Mouse (Mus musculus) heart, postnatal 0 days (tissue): ENCODE data around the gene Mmachc. TPM values are rescaled to one million over a fixed set of nuclear protein-coding genes. Genes with fewer than 3 reads are reported as not detected.

Experiments used
- ATAC-seq: fragments of 200-750 bp; cut with Nextera tagmentation; 2 replicates; pipeline ENCODE4 v1.8.0; 2017; ENCODE audit warnings: low read depth, moderate number of reproducible peaks, moderate library complexity; ENCODE audit not compliant: insufficient read depth
- DNase-seq: peaks from one replicate; pipeline ENCODE4 v3.0.0-alpha.2; 2016; ENCODE audit warnings: low spot score
- H3K27ac ChIP-seq: fragments of 300-500 bp; sonication (generic); 2 replicates; pipeline ENCODE4 v1.5.1; 2014; ENCODE audit warnings: low read depth, mild to moderate bottlenecking
- H3K27me3 ChIP-seq: fragments of 300-500 bp; sonication (generic); 2 replicates; pipeline ENCODE4 v1.6.1; 2014; ENCODE audit warnings: low read length, mixed read lengths; ENCODE audit not compliant: control insufficient read depth, insufficient read depth
- H3K36me3 ChIP-seq: fragments of 300-500 bp; sonication (generic); replicated peaks from 2 replicates; pipeline ENCODE4 v1.6.1; 2014; ENCODE audit warnings: low read length, mixed read lengths; ENCODE audit not compliant: control insufficient read depth, insufficient read depth
- H3K4me1 ChIP-seq: fragments of 300-500 bp; sonication (generic); 2 replicates; pipeline ENCODE4 v1.6.1; 2014; ENCODE audit warnings: antibody characterized with exemption; ENCODE audit not compliant: control insufficient read depth, insufficient read depth
- H3K4me2 ChIP-seq: fragments of 300-500 bp; sonication (generic); 2 replicates; pipeline ENCODE4 v1.6.1; 2014; ENCODE audit warnings: low read depth, mild to moderate bottlenecking, low read length, moderate library complexity
- H3K4me3 ChIP-seq: fragments of 300-500 bp; sonication (generic); 2 replicates; pipeline ENCODE4 v1.5.1; 2014; ENCODE audit warnings: low read depth, low read length
- H3K9ac ChIP-seq: fragments of 300-500 bp; sonication (generic); replicated peaks from 2 replicates; pipeline ENCODE4 v1.6.1; 2014; ENCODE audit warnings: low read depth, low read length, mixed read lengths
- H3K9me3 ChIP-seq: fragments of 300-500 bp; sonication (generic); replicated peaks from 2 replicates; pipeline ENCODE4 v1.6.1; 2016; ENCODE audit warnings: low read length; ENCODE audit not compliant: control insufficient read depth
- CTCF ChIP-seq: IDR thresholded peaks from 2 replicates; pipeline ENCODE4 v1.5.1; 2016; ENCODE audit warnings: antibody characterized with exemption, control low read depth, low read depth
- EP300 ChIP-seq: IDR thresholded peaks from 2 replicates; pipeline ENCODE4 v1.6.1; 2016; ENCODE audit warnings: antibody characterized with exemption, low read depth
- WGBS: fragments of 180-500 bp; shearing (Covaris S2); extraction: QIAGEN DNeasy Blood & Tissue Kit; methylation state at CpG from one replicate; pipeline ENCODE4 v1.1.7; 2014; 5-methylcytosine and 5-hydroxymethylcytosine counted together
- polyA plus RNA-seq: library from polyadenylated mRNA; unstranded; fragments of >200 nt; fragmentation: Nextera tagmentation; extraction: Ambion mirVana; gene quantifications from 2 replicates; pipeline ENCODE4 v1.2.1, GENCODE M21; 2015
- total RNA-seq: library from RNA; depleted of rRNA; stranded (reverse); fragments of >200 nt; gene quantifications from 2 replicates; pipeline ENCODE4 v1.2.3, GENCODE M21; 2014; ENCODE audit warnings: low replicate concordance

The Mmachc gene
- total and polyA plus RNA-seq, 2 experiments from 2014 or later, result 36.5 to 41.1 TPM

- WGBS, result 27% methylated on average over 9 of the region's 9 CpGs
- no peaks in the 10 kb centered on the region for H3K9me3 ChIP-seq
- H3K9ac ChIP-seq, result no peak overlapping the region
- H3K36me3 ChIP-seq, result no peaks in the 10 kb centered on the region
- H3K27me3 ChIP-seq, result no peaks in the 10 kb centered on the region
- DNase-seq (no peak), ATAC-seq (no peak)
- H3K27ac ChIP-seq, result no peak overlapping the region
- H3K4me2 ChIP-seq, result no peak overlapping the region
- no peaks in the 10 kb centered on the region for H3K4me1 ChIP-seq
- no peak for TF ChIP-seq EP300
- TF ChIP-seq CTCF, result no peak
- H3K4me3 ChIP-seq, result no peak overlapping the region
Measured at GRCm38 (mm10) chr4:116731077-116731476, 22.9 kb upstream of the Mmachc start.

GRCm38 (mm10) chr4:116729532-116729931, 21.3 kb upstream of the Mmachc start:
- Histone ChIP-seq H3K27me3 (no peaks in the 10 kb centered on the region), H3K27ac (no peak overlapping the region), H3K4me2 (no peak overlapping the region), H3K9me3 (no peaks in the 10 kb centered on the region), H3K4me1 (no peaks in the 10 kb centered on the region), H3K36me3 (no peaks in the 10 kb centered on the region), H3K9ac (no peak overlapping the region), H3K4me3 (no peak overlapping the region)
- DNase-seq, result no peak
- TF ChIP-seq CTCF (no peak), EP300 (no peak)
- 92% methylated on average over 3 of the region's 3 CpGs for WGBS
- no peak for ATAC-seq

DNA sequence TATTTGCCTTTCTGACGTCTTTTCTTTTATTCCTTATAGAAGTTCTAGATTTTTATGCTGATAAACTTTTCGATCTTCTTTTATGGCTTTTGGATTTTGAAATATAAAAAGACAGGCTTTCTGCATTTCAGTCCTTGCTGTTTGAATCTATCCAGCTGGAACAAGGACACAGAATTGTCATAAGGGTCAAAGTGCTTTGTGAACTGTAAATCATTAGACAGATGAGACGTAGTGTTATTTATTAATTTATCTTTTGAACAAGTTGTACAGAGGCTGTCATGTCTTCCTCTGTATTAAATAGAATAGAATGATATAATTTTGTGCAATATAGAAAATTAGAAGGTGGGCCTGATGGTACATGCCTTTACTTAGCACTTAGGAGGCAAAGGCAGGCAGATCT, 19.2 kb upstream of the Mmachc start:
- 79% methylated on average over 3 of the region's 3 CpGs for WGBS
- DNase-seq (no peak), ATAC-seq (no peak)
- H3K4me3 ChIP-seq, result no peak overlapping the region
- no peaks in the 10 kb centered on the region for H3K36me3 ChIP-seq
- H3K4me2 ChIP-seq, result no peak overlapping the region
- TF ChIP-seq CTCF, result no peak
- TF ChIP-seq EP300, result no peak
- no peak overlapping the region for H3K27ac ChIP-seq
- H3K27me3 ChIP-seq, result no peaks in the 10 kb centered on the region
- no peaks in the 10 kb centered on the region for H3K4me1 ChIP-seq
- no peaks in the 10 kb centered on the region for H3K9me3 ChIP-seq
- H3K9ac ChIP-seq, result no peak overlapping the region

DNA sequence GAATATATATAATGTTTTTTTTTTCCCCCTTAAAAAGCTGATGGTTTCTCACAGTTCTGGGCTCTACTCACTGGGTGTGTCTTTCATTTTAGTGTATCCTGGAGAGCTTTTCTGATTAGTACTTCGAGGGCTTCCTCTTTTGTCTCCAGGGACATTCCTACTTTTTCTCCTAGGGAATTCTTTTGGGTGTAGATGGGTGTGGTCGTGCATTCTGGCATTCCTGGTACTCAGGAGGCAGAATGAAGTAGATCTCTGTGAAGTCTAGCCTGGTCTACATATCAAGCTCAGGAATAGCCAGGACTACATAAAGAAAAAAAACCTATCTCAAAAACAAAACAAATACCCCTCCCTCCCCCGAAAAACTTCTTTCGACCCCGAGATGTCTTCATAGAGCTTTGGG, 17.2 kb upstream of the Mmachc start:
- Histone ChIP-seq H3K4me2 (no peak overlapping the region), H3K36me3 (no peaks in the 10 kb centered on the region), H3K4me3 (no peak overlapping the region), H3K27me3 (no peaks in the 10 kb centered on the region), H3K4me1 (0 out of 2 replicates have a peak, but pooled peaks cover 11% of the 10 kb centered on the region), H3K27ac (no peak overlapping the region), H3K9me3 (no peaks in the 10 kb centered on the region), H3K9ac (no peak overlapping the region)
- 72% methylated on average over 5 of the region's 5 CpGs for WGBS
- no peak for DNase-seq
- TF ChIP-seq CTCF, result no peak
- no peak for ATAC-seq

DNA sequence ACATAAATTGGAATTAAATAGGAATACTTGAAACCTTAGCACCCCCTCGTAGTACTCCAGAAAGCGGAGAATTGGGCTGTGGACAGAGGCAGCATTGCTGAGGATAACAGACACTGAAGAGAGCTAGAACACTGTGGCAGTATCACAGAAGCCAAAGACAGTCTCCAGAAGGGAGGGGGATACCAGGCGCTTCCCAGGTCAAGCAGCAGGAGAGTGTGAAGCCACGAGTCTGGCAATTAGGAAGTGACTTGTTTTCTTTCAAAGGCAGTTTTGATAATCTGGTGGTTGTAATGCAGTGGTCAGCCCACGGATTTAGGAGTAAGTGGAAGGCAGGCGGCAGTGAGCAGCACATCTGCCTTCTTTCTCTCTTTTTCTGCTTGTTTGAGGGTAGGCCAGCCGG, 14.0 kb upstream of the Mmachc start:
- H3K9me3 ChIP-seq, result no peaks in the 10 kb centered on the region
- H3K27me3 ChIP-seq, result no peaks in the 10 kb centered on the region
- H3K4me1 ChIP-seq, result 0 out of 2 replicates have a peak, but pooled peaks cover 14% of the 10 kb centered on the region
- peak overlapping the region; percentile 83; the same call in 1 of the 2 replicates for H3K4me2 ChIP-seq
- H3K27ac ChIP-seq, result no peak overlapping the region
- no peak overlapping the region for H3K4me3 ChIP-seq
- TF ChIP-seq EP300 (no peak), CTCF (no peak)
- H3K36me3 ChIP-seq, result no peaks in the 10 kb centered on the region
- 40% methylated on average over 7 of the region's 7 CpGs for WGBS
- ATAC-seq (no peak), DNase-seq (no peak)
- no peak overlapping the region for H3K9ac ChIP-seq

DNA sequence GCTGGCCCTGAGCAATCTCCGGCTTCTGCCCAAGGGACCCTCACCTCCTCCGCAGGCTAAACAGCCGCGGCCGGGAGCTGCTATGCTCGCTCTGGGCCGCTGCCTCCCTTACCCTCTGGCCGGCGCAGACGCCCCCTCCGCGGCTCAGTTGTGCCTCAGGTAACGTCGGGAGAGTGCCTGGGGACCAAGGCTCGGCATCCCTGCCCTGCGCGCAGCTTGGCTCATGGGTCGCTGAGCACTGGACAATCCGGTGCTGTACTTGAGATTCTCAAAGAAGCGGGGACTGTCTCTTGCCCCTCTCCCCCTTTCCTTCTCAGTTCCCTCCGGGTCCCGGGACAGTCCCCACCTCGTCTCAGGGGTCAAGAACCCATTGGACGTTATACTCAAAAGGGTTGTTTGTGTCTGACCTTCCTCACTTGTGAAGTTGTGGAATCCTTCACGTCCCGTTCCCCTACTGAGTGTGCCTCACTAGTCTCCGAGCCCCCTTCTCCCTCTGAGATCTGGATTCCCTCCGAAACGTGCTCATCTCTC, 13.0 kb upstream of the Mmachc start:
- 0 out of 2 replicates have a peak, but pooled peaks cover 14% of the 10 kb centered on the region for H3K4me1 ChIP-seq
- H3K9me3 ChIP-seq, result no peaks in the 10 kb centered on the region
- peak overlapping the region; percentile 83 for H3K27ac ChIP-seq
- H3K36me3 ChIP-seq, result no peaks in the 10 kb centered on the region
- DNase-seq (no peak), ATAC-seq (no peak)
- peak overlapping the region; percentile 72 for H3K9ac ChIP-seq
- H3K4me2 ChIP-seq, result peak overlapping the region; percentile 83
- TF ChIP-seq CTCF (no peak), EP300 (no peak)
- H3K4me3 ChIP-seq, result peak overlapping the region; percentile 78
- H3K27me3 ChIP-seq, result no peaks in the 10 kb centered on the region
- 1% methylated on average over 29 of the region's 29 CpGs for WGBS
